Mouse (Mus musculus) testis, postnatal 14 days (tissue): ENCODE data around the gene Nabp1.
"Not testable (repeated sequence)": the region's sequence is repeated elsewhere in the genome, so short reads cannot be mapped to it uniquely, and the experiment has no call there.

Experiments used
- DNase-seq: peaks from one replicate; pipeline ENCODE4 v3.0.0; 2021; ENCODE audit warnings: low spot score

Gene Nabp1

DNA sequence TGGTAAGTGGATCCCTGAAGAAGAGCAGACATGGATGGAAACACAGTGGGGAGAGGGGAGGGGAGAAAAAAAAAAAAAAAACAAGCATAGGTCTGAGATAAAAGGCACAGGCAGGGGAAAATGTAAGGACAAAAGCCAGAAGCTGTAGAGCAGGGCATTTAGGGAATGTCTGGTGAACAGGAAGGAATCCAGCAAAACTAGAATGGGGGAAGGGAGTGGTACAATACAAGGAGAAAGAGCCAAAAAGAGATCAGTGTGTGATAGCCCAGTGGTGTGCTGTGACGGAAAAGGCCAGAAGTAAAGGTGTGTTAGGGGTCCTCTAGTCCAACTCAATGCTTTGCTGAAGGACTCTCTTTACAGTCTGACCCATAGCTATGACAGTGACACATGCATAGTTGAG lies 8.1 kb upstream of the Nabp1 start:
- no peak for DNase-seq

DNA sequence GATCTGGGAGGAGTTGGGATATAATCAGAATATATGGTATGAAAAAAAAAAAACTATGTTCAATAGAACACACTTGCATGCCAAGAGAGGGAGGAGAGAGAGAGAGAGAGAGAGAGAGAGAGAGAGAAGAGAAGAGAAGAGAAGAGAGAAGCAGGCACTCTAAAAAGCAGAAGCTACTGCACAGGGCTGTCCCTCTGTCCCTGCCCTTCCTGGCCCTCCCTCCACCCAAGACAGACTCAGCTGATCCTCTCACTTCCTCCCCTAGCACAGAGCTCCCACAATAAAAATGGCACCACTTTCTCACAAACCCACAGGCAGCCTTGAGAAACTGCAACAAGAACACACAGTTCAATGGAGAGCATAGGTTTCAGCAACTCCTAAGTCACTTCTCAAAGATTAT lies 2.2 kb upstream of the Nabp1 start:
- DNase-seq = no peak

DNA sequence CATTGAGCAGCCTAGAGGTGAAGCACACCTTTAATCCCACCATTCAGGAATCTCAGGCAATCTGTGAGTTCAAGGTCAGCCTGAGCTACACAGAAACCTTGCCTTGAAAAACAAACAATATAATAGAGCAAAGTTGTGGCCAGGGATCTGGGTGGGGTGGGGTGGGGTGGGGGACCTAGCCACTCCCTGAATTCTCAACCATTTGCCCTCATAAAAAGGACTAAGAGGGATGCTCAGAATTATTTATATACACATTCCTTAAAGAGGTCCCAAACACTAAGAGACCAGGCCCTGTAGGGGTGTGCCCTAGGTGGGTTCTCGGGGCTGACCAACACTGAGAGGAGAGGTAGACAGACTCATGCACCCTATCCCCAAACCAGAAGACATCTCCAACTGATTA lies 1.5 kb upstream of the Nabp1 start:
- no peak for DNase-seq

DNA sequence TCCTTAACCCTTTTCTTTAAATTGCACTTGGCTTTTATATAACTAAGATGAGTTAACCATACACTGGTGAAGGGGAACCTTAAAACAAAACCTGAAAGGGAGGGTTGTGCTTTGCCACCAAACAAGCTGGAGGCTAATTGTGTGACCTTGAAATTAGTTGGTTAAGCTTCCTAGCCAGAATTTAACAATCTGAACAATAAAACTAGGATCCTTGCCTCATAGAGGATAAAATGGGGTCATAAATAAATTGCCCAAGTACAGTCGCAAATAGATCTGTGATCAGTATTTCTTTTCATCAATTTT lies 753 bp upstream of the Nabp1 start:
- no peak for DNase-seq

DNA sequence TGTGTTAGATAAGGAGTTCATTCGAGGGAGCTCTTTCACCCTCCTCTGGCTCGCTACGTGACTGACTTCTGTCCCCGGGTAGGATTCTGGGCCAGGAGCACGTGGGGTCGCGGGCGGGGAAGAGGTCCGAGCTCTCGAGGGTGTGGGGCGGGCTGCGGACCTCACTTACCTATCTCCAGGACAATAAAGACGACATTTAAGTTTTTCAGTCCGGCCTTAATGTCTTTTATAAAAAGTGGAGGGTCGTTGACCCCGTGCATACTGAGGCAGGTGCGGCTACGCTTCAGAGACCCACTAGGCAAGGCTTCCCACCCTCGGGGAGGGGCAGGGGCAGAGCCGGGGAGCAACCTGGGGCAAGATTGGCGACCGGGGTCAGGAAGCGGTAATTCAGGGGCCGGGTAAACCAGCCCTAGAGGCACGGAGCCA lies 556 bp downstream of the Nabp1 start:
- peak; percentile 59 for DNase-seq

DNA sequence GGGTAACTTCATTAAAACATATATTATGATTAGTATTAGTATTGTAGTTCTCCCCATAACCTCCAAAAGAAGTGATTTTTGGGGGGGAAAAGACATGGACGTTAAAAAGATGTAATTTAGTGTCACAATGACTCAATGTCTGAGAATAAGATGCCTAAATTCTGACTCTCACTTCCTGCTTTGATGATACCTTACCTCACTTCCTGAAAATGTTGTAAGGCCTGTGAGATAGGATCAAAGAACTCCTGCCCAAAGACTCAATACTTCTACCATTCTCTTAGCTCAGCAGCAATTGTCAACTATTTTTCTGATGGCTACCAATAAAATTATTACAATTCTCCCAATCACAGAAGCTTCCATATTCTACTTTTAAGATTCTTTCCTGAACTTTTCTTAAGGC lies 1.8 kb downstream of the Nabp1 start:
- no peak for DNase-seq

DNA sequence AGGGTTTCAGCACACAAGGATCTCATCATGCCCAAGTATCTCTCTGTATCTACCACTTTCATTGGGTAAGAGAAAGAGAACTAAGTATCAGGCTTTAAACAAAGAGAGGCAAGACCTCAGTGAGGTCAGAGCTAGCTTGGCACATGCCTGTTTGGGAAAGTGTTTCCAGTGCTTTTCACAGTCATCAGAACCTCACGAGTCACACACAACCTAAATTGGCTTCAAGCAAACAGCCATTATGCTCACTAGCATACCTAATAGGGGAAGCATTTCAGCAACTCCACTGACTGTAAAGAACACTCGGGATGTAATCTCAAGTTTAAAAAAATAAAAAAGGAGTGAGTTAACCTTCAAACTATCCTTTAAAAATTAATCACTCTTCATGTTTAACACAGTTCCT lies 10.1 kb downstream of the Nabp1 start:
- DNase-seq = no peak

DNA sequence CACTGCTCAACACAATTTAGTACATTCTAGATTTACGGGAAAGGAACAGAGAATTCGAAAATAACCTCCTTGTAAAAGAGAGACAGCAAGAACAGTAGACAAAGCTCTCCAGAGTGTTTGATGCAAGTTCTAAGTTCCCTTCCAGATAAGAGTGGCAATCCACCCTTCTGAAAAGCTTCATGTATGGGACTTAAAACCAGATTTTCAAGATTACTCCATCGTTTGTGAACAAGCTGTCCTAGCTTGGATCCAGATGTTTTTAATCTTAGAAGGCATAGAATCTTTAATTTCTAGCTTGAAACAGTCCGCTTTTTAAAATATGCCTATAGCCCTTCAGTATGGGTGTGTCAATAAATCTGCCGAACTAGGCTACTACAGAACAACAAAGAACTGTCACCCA lies 11.0 kb downstream of the Nabp1 start:
- DNase-seq = no peak

DNA sequence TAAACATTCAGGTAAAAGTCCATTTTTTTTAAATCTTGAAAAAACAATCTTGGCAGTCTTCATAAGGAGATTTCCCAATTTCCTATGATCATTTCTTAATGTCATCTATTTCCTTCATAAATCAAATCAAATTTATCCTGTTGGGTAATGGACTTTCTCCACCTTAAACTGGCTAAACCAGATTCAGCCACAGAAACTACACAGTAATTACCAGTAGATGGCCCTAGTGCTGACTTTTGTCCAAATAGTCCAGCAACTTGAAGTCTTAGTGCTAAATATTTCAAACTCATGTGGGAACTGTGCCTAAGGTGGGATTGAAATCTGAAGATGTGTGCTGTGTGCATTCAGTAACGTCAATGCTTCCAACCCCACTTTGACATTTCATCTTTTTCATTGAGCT lies 11.8 kb downstream of the Nabp1 start:
- DNase-seq = no peak

DNA sequence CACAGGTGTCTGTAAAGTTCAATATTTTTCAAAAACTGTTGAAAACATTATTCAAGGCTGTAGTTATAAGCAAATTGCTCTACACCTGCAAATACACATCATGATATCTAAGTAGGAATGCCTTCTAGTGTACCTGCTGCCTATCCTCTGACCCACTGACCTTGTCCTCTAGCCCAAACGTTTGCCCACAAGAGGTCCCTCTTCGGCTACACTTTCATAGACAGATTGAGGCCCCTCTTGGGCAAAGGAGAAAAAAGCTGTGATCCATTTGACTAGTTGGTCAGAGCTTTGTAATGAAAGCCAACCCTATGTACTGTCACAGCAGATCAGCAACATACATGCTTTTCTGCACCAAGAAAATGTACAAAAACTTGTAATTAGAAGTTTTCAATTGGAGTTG lies 12.9 kb downstream of the Nabp1 start:
- no peak for DNase-seq

DNA sequence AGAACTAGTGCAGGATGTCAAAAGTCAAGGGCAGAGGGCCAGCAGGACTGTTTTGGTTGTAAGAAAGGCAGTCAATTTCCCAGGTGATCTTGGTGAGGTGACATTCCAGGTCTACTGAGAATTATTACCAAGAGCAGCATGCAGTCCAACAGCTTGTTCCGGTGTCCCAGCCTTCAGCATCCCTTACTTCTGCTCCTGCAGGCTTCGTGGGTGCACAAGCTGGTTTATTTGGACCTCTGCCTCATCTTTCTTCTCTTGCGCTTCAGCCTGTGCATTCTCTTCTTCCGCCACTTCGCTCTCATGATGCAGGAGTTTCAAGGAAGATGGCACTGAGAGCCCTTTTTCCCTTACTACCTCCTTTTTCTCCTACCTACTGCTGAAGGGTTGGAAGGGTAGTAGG lies 15.2 kb downstream of the Nabp1 start:
- DNase-seq = no peak

DNA sequence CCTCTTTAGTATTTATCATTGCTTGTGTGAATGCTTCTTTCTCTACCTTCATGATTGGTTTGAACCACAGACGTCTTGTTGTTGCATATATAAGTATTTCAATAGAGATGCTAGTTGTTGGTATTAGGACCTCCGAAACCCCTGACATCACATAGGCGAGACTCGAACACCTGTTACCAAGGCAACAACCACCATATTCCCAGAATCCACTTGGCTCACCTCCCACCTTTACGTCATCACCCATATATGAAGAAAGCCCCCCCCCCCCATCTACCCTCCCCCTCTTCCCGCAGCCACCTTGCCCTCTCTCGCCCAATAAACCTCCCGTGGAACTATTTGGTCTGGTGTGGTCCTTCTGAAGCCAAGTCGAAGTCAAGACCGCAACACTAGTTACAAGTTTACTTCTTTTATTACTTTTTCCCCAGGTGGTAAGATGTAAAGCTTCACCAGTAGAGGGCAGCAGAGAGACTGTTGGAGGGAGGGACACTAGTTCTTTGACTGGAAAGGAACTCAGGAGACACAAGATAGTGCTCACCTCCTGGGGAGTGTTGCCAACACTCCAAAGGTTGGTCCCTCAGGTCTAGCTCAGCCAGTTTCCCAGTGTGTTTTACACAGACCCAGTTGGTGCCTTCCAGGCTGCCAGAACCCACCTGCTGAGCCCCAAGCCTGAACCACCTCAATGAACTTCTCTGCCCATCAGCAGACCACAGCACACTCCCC lies 19.3 kb downstream of the Nabp1 start:
- DNase-seq = peak; percentile 58

DNA sequence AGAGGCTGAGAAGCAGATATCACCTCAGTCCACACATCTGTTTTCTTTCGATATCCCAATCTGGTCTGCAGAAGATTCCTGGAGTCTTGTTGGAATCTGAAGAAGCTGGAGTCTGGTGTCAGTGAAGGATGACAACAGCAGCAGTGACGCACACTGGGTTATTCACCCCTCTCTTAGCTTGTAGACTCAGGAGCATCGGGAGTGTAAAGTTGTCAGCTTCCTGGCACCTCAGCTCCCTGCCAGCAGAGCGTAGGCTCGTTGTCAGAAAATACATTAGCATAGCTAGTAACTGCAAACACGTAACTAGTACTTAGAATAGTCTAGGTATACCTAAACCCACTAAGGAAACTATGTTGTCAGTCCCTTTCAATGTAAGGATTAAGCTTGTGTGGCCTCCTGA lies 20.1 kb downstream of the Nabp1 start:
- DNase-seq = no peak

DNA sequence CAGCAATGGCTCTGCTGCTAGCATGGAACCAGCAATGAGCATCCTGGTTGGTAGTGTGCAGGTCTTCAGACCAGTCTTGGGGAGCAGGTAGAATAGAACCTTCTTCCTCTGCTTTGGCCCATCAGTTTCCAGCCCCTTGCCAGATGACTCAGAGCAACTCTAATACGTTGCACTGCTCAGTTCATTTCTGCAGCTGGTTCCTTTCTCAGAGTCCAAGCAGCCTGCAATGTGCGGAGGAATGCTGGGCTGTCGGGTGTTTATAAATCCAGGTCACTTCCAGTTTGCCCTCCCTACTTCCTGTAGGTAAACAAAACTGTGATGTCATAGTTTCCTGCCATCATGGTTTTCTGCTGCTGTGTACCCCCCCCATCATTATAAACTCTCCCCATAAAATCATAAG lies 21.0 kb downstream of the Nabp1 start:
- no peak for DNase-seq

DNA sequence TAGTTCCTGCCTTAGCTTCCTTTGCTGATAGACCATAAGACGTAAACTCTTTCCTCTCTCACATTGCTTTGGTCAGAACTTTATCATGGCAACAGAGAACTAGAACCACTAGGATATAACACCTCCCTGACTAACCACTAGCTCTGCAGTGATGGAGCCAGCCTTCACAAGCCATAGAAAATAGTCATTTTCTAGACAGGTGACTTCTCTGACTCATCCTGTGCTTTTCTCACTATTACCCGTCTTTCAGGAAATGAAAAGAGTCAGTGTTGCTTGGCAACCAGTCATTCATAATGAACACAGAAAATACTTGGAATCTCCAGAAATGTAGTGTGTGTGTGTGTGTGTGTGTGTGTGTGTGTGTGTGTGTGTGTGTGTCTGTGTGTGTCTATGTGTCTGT lies 29.4 kb downstream of the Nabp1 start:
- DNase-seq = no peak

DNA sequence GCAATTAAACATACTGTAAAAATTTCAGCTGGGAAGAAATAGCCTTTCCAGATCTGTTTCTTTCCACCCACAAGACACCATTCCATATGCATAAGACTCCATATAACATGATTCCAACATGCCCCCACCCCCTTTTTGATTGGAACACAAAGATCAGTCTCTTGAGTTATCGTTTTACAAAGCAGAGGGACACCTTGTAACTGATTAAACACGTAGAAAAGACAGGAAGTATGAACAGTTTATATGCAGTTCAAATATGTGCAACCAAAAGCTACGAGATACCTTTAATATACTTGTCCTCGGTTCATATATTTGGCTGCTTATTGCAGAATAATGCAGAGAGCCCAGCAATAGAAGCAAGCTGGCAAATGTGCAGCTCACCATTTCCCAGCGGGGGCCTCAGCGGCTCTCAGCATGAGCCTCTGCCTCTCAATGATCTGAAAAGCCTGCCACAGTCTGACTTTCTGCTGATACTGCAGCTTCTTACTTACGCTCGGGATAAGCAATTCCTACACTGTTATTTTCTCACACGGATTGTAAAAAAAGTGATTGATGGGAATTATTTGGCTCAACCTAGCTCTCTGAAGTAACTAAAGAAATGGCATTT lies 32.3 kb downstream of the Nabp1 start:
- DNase-seq = no peak

DNA sequence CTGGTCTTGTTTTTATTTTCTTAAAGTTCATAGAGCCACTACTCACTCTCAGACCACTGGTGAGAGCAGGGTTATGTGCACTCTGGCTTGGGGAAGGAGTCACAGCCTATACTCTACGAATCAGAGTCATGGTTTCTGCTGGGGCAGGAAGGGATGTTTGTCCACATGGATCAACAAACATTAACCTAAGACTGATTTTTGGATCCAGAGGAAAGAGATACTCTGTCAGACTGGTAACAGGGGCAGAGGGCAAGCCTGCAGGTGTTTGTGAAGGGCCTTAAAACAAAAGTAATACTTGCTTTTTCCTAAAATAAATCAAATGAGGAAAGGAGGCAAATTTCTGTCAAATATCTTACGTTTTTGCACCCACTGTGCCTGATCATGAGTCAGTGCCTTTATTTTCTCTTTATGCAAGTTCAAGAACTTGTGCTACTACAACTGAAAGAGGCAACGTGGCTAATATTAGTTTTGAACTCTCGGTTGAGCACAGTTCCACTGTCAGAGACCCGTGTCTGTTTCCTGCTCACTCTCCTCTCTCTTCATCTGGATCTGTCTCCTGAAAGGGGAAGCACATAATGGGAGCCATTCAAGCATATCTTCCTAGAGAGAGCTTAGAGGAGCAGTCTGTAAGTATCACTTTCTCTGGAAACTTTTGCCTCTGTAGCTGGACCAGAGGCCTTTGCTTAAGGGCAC lies 32.9 kb downstream of the Nabp1 start:
- no peak for DNase-seq

DNA sequence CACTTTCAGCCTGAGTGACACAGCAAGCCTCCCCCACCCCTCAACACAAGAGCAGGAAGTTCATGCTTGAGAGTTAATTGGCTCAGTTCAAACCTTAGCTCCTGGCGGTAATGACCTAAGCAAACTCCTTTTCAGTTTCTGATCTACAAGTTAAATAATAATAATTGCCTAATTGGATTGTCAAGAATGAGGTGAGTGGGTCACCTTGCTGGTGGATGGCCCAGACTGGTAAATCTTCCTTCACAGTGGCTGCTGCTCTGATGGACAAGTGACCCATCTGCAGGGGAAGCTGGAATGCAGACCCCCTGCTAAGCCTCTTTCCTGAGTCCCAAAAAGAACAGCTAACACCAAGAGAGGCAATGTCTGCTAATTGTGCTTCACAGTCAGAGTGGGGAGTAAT lies 48.5 kb downstream of the Nabp1 start:
- DNase-seq = no peak

DNA sequence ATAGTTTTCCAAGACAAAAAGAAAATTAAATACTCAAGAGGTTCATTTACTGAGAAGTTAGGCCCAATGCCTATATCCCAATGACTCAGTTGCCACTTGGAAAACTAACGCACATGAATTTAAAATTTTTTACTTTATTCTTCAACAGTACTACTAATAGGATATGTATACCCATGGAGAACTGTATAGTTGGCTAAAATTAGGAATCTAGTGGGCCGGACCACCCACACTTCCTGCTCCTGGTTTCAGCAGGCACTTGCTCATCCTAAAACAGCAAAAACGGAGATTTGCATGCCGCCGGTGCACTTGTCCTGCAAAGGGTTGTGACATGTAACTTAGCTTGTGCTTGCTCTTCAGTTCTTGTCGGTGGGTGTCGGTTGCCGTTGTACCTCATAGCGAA lies 51.9 kb downstream of the Nabp1 start:
- DNase-seq = no peak

DNA sequence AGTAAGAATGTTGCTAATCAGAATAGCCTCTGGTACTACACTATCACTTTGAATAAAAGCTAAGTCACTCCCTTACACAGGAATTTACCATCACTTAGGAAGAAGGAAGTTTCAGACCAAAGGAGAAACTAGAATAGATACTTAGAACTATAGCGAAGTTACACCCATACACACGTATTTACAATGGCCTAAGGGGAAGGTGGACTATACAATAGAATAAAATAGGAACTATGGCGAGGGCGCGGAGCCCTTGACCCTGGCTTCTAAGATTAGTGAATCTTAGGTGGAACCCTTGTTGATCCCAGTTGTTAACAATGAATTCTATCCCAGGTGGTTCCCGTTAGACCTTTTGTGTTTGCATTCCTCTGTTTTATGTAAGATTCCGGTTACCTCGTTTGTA lies 57.2 kb downstream of the Nabp1 start:
- not testable (repeated sequence) for DNase-seq

DNA sequence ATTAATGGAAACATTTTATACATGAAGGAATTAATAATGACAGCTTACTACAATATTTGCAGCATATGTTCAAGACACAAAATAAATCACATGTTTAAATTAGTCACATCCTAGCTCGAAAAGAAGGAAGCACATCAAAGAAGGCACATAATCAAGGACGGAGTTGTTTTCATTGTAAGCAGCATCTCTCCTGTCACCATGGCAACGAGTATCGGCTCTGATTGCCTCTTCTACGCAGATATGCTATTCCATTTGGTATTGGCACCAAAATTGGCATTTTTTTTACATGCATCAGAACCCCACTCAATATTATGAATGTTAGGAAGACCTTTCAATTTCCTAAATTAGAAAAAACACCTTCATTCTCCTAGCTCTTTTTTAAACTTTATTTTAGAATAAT lies 59.5 kb downstream of the Nabp1 start:
- no peak for DNase-seq
